Mouse (Mus musculus) spleen, adult 2 months (tissue): ENCODE data around the gene D930048N14Rik.

Experiments
- CTCF ChIP-seq: fragments of 200-500 bp; IDR thresholded peaks from 2 replicates; pipeline ENCODE4 v1.5.1; 2011; ENCODE audit warnings: mild to moderate bottlenecking, inconsistent platforms; ENCODE audit not compliant: insufficient read depth, insufficient read length, insufficient replicate concordance; ENCODE audit errors: extremely low read depth
- POLR2A ChIP-seq: fragments of 200-500 bp; IDR thresholded peaks from 2 replicates; pipeline ENCODE4 v1.6.1; 2011; ENCODE audit warnings: low read depth, low read length, inconsistent platforms

DNA sequence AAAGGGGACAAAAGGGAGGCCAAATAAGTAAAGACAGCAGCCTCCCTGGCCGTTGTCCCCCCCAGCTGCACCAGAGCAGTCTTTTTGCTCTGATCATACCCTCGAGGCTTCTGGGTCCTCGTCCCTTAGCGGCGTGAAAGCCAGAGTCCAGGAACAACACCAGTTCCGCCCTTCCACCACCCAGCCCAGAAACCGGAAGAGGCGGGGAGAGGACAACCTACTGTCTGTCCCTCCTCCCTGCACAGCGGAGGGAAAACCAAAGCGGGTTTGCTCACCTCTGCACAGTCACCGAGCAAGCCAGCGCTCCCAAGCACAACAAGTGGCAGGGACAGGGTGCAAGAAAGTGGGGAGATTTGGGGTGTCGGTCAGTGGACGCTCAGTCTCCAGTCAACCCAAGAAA is 35.2 kb upstream of the D930048N14Rik start:
- TF ChIP-seq CTCF (no peak), POLR2A (peak; percentile 83)
